Mouse (Mus musculus): ENCODE results near the gene Fam166a. TPM values are rescaled to one million over a fixed set of nuclear protein-coding genes. Genes with fewer than 3 reads are reported as not detected.

Gene Fam166a
- polyA plus RNA-seq, 1 experiment from 2014 or later = not detected

DNA sequence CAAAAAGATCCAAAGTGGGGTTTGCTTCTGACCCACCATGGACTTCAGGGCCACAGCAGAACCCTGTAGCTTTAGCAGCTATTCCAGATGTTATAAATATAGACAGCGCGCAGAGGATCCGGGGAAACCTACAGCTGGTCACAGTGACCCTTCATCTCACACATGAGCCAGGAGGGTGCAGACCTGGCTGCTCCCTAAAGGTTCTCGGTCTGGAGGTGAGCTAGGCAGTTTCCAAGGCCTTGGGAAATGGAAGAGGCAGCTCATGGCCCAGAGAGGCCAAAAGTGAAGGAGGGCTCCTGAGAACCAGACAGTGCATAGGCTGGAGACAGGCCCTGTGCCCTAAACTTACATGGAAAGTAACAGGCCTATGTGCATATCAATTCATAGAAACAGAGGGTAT, 44.7 kb upstream of the Fam166a start:
- H3K27ac ChIP-seq (replicated peaks) = no peak overlapping the region
- 89% methylated on average over 4 of the region's 4 CpGs for WGBS
- no peaks in the 10 kb centered on the region for H3K36me3 ChIP-seq (ENCODE audit: control insufficient read depth, insufficient read depth, low read length)
- H3K4me1 ChIP-seq (replicated peaks; ENCODE audit: control insufficient read depth, insufficient read depth) = no peaks in the 10 kb centered on the region
- H3K9me3 ChIP-seq (ENCODE audit: control insufficient read depth, low read length) = no peaks in the 10 kb centered on the region
- TF ChIP-seq CTCF (IDR thresholded peaks at IDR 0.05; ENCODE audit: low read depth) = no peak
- TF ChIP-seq EP300 (optimal IDR thresholded peaks at IDR 0.05) = no peak
- no peak for DNase-seq (ENCODE audit: low spot score)
- H3K4me2 ChIP-seq (replicated peaks; ENCODE audit: low read depth) = no peak overlapping the region
- H3K9ac ChIP-seq (ENCODE audit: low read length) = no peak overlapping the region
- ATAC-seq (ENCODE audit: low FRiP score, low TSS enrichment) = no peak
- H3K4me3 ChIP-seq (ENCODE audit: low read depth, low read length) = no peak overlapping the region
- H3K27me3 ChIP-seq (ENCODE audit: control insufficient read depth, insufficient read depth, low read length) = no peaks in the 10 kb centered on the region; the same call in 1 of the 2 replicates

DNA sequence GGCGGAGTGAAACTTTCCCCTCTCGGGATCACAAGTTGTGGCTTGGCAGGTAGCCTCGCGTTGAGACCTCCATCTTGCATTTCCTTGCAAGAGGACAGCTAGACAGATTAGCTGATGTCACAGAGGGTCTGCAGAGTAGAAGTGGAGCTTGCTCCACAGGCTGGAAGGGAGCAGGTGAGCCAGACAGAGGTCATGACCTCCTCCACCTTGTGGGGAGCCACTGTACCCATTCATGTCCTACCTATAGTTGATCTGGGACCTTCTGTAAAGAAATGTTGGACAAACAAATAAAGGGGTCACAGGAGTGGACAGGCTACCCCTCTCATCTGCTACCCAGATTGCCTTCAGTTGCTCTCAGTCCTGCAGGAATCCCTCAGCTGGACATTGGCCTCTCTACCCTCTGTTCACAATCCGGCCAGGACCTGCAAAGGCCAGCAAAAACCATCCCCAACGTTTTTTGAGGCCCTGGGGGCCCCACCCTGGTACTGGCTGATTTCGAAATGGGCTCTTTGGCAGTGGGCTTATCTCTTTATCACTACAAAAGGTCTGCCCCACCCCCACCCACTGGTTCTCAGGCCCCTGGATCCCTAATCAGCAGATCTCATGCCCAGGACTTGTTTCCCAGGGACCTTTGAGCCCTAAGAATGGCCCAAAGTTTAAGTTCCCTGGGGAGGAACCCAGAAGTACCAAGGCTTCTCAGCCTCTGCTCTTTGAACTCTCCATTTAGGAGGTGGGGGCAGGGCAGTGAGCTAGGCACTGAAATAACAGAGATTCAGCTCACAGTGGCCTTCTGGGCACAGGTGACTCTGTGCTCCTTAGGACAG, 43.5 kb upstream of the Fam166a start:
- 46% methylated on average over 7 of the region's 7 CpGs for WGBS
- Histone ChIP-seq H3K4me2 (replicated peaks; ENCODE audit: low read depth) (no peak overlapping the region), H3K9ac (ENCODE audit: low read length) (no peak overlapping the region), H3K4me1 (replicated peaks; ENCODE audit: control insufficient read depth, insufficient read depth) (no peaks in the 10 kb centered on the region), H3K4me3 (ENCODE audit: low read depth, low read length) (no peak overlapping the region), H3K27me3 (ENCODE audit: control insufficient read depth, insufficient read depth, low read length) (no peaks in the 10 kb centered on the region; the same call in 1 of the 2 replicates), H3K27ac (replicated peaks) (no peak overlapping the region), H3K36me3 (ENCODE audit: control insufficient read depth, insufficient read depth, low read length) (no peaks in the 10 kb centered on the region), H3K9me3 (ENCODE audit: control insufficient read depth, low read length) (no peaks in the 10 kb centered on the region)
- DNase-seq (ENCODE audit: low spot score) (no peak), ATAC-seq (ENCODE audit: low FRiP score, low TSS enrichment) (no peak)
- TF ChIP-seq EP300 (optimal IDR thresholded peaks at IDR 0.05) (no peak), CTCF (IDR thresholded peaks at IDR 0.05; ENCODE audit: low read depth) (no peak)

DNA sequence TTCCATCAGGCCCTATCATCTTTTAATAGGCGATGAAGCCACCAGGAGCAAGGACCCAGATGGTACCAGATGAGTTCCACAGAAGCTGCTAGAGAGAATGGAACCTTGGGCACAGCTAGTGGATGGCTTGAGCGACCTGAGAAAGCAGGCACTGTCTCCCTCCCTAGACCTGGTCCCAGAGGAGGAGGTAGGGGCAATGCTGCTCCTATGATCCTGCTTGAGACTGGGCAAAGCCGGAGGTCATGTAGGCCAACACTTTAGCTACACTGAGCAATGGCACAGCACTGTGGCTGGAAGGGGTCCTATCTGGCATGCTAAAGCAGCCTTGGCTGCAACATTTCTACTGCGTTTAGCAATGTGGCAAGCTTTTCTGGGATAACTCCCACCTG, 42.9 kb upstream of the Fam166a start:
- Histone ChIP-seq H3K27ac (replicated peaks) (0 out of 2 replicates have a peak overlapping the region, but pooled peaks have one; percentile 2), H3K4me2 (replicated peaks; ENCODE audit: low read depth) (no peak overlapping the region), H3K9me3 (ENCODE audit: control insufficient read depth, low read length) (no peaks in the 10 kb centered on the region), H3K27me3 (ENCODE audit: control insufficient read depth, insufficient read depth, low read length) (no peaks in the 10 kb centered on the region; the same call in 1 of the 2 replicates), H3K4me3 (ENCODE audit: low read depth, low read length) (no peak overlapping the region), H3K36me3 (ENCODE audit: control insufficient read depth, insufficient read depth, low read length) (no peaks in the 10 kb centered on the region), H3K9ac (ENCODE audit: low read length) (no peak overlapping the region), H3K4me1 (replicated peaks; ENCODE audit: control insufficient read depth, insufficient read depth) (no peaks in the 10 kb centered on the region)
- TF ChIP-seq EP300 (optimal IDR thresholded peaks at IDR 0.05) = no peak
- no peak for TF ChIP-seq CTCF (IDR thresholded peaks at IDR 0.05; ENCODE audit: low read depth)
- ATAC-seq (ENCODE audit: low FRiP score, low TSS enrichment) = no peak
- 83% methylated on average over 4 of the region's 4 CpGs for WGBS
- no peak for DNase-seq (ENCODE audit: low spot score)

DNA sequence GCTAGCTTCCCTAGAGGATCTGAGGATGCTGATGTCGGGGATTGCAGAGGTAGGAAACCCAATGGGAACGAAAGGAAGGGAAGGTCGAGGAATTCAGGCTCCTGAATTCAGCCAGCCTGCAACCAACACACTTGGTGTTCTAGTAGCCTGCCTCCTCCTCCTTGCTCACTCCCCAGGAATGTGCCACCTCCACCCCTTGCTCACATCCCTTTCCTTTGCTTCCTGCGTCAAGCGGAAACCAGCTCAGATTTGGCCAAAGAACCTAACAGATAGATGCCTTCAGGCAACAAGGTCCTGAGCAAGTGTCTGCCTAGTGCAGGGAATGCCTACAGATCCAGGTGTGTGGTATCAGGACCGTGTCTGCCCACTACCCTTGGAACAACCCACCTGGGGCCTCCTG, 42.0 kb upstream of the Fam166a start:
- peak overlapping the region; percentile 63 for H3K27ac ChIP-seq (replicated peaks)
- ATAC-seq (ENCODE audit: low FRiP score, low TSS enrichment) (no peak), DNase-seq (ENCODE audit: low spot score) (no peak)
- WGBS = 53% methylated on average over 6 of the region's 6 CpGs
- no peak overlapping the region for H3K4me3 ChIP-seq (ENCODE audit: low read depth, low read length)
- no peak overlapping the region for H3K4me2 ChIP-seq (replicated peaks; ENCODE audit: low read depth)
- no peaks in the 10 kb centered on the region for H3K4me1 ChIP-seq (replicated peaks; ENCODE audit: control insufficient read depth, insufficient read depth)
- no peaks in the 10 kb centered on the region for H3K36me3 ChIP-seq (ENCODE audit: control insufficient read depth, insufficient read depth, low read length)
- H3K9me3 ChIP-seq (ENCODE audit: control insufficient read depth, low read length) = no peaks in the 10 kb centered on the region
- no peak overlapping the region for H3K9ac ChIP-seq (ENCODE audit: low read length)
- TF ChIP-seq CTCF (IDR thresholded peaks at IDR 0.05; ENCODE audit: low read depth) = no peak
- no peak for TF ChIP-seq EP300 (optimal IDR thresholded peaks at IDR 0.05)
- no peaks in the 10 kb centered on the region; the same call in 1 of the 2 replicates for H3K27me3 ChIP-seq (ENCODE audit: control insufficient read depth, insufficient read depth, low read length)

DNA sequence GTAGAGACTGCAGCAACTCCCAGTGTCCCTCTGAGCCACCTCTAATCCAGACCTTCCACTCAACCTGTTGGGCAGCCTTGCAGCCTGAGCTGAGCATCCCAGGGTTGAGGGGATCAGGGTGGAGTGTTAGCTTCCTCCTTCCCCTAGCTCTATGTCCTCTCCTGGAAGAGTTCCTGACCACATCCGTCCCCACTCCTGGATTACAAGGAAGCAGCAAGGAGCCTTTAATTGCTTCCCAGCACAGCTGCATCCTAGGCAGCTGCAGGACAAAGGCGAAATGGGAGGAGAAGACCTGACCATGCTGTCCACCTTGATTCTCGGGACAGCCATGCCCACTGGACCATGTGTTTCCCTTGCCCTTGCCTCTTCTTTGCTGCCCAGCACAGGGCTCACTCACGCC, 41.5 kb upstream of the Fam166a start:
- H3K27ac ChIP-seq (replicated peaks) = peak overlapping the region; percentile 63
- H3K4me2 ChIP-seq (replicated peaks; ENCODE audit: low read depth) = no peak overlapping the region
- no peaks in the 10 kb centered on the region for H3K4me1 ChIP-seq (replicated peaks; ENCODE audit: control insufficient read depth, insufficient read depth)
- H3K36me3 ChIP-seq (ENCODE audit: control insufficient read depth, insufficient read depth, low read length) = no peaks in the 10 kb centered on the region
- no peaks in the 10 kb centered on the region for H3K9me3 ChIP-seq (ENCODE audit: control insufficient read depth, low read length)
- TF ChIP-seq CTCF (IDR thresholded peaks at IDR 0.05; ENCODE audit: low read depth) = no peak
- TF ChIP-seq EP300 (optimal IDR thresholded peaks at IDR 0.05) = no peak
- ATAC-seq (ENCODE audit: low FRiP score, low TSS enrichment) = no peak
- no peak overlapping the region for H3K9ac ChIP-seq (ENCODE audit: low read length)
- no peak for DNase-seq (ENCODE audit: low spot score)
- WGBS = 54% methylated on average over 4 of the region's 4 CpGs
- H3K27me3 ChIP-seq (ENCODE audit: control insufficient read depth, insufficient read depth, low read length) = no peaks in the 10 kb centered on the region; the same call in 1 of the 2 replicates
- H3K4me3 ChIP-seq (ENCODE audit: low read depth, low read length) = no peak overlapping the region

DNA sequence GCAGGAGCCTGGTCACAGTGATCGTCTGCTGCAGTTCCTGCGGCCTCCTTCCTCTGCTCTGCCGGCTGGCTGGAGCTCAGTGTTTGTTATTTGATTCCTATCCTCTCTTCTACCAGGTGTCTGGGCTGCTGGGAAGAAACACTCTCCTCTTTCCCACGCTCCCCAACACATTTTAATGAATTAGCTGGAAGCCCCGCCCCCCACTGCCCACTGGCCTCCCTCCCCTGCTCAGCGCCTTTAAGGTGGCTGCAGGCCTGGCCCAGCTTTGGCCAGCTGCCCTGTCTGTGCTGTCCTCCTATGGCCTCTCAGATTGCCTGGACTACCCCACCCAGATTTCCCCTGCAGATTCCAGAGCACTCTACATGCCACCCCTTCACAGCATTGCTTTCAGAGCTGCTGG, 40.9 kb upstream of the Fam166a start:
- H3K4me2 ChIP-seq (replicated peaks; ENCODE audit: low read depth) = no peak overlapping the region
- DNase-seq (ENCODE audit: low spot score) (peak; percentile 59), ATAC-seq (ENCODE audit: low FRiP score, low TSS enrichment) (no peak)
- no peaks in the 10 kb centered on the region for H3K4me1 ChIP-seq (replicated peaks; ENCODE audit: control insufficient read depth, insufficient read depth)
- 21% methylated on average over 6 of the region's 6 CpGs for WGBS
- H3K9me3 ChIP-seq (ENCODE audit: control insufficient read depth, low read length) = no peaks in the 10 kb centered on the region
- peak overlapping the region; percentile 63 for H3K27ac ChIP-seq (replicated peaks)
- no peak overlapping the region for H3K4me3 ChIP-seq (ENCODE audit: low read depth, low read length)
- TF ChIP-seq EP300 (optimal IDR thresholded peaks at IDR 0.05) (no peak), CTCF (IDR thresholded peaks at IDR 0.05; ENCODE audit: low read depth) (no peak)
- H3K27me3 ChIP-seq (ENCODE audit: control insufficient read depth, insufficient read depth, low read length) = no peaks in the 10 kb centered on the region; the same call in 1 of the 2 replicates
- H3K36me3 ChIP-seq (ENCODE audit: control insufficient read depth, insufficient read depth, low read length) = no peaks in the 10 kb centered on the region
- no peak overlapping the region for H3K9ac ChIP-seq (ENCODE audit: low read length)

Measured in stomach, postnatal 0 days (tissue).